Mouse (Mus musculus) testis, postnatal 14 days (tissue): ENCODE results near the gene Tsr1.
A peak's percentile ranks its signal among the peaks of the same experiment; 100 is the strongest.

ENCODE experiments used
- DNase-seq: peaks from one replicate; pipeline ENCODE4 v3.0.0; 2021; ENCODE audit warnings: low spot score

Gene Tsr1

GRCm38 (mm10) chr11:74897678-74898516 lies at the start of gene Tsr1:
Tsr1 (plus strand) TSS chr11:74898071.
- peak; percentile 90 for DNase-seq

GRCm38 (mm10) chr11:74850998-74851661 lies 46.7 kb upstream of the Tsr1 start:
- DNase-seq: no peak

GRCm38 (mm10) chr11:74857756-74858155 lies 40.1 kb upstream of the Tsr1 start:
- DNase-seq: no peak

- no peak for DNase-seq
These were observed 35.7 kb upstream of the Tsr1 start for GRCm38 (mm10) chr11:74862129-74862528.

GRCm38 (mm10) chr11:74863471-74863870 lies 34.4 kb upstream of the Tsr1 start:
- no peak for DNase-seq

- DNase-seq: no peak
These were observed 33.5 kb upstream of the Tsr1 start for GRCm38 (mm10) chr11:74864421-74864820.

GRCm38 (mm10) chr11:74865252-74865651 lies 32.6 kb upstream of the Tsr1 start:
- DNase-seq: no peak

- DNase-seq: peak; percentile 75
These were observed 31.2 kb upstream of the Tsr1 start for GRCm38 (mm10) chr11:74866640-74867039.

GRCm38 (mm10) chr11:74867181-74867580 lies 30.7 kb upstream of the Tsr1 start:
- DNase-seq: no peak

- no peak for DNase-seq
These were observed 29.7 kb upstream of the Tsr1 start for GRCm38 (mm10) chr11:74868046-74868760.

GRCm38 (mm10) chr11:74869603-74870002 lies 28.3 kb upstream of the Tsr1 start:
- DNase-seq: no peak

- DNase-seq: no peak
These were observed 27.3 kb upstream of the Tsr1 start for GRCm38 (mm10) chr11:74870544-74870943.

GRCm38 (mm10) chr11:74870991-74871622 lies 26.8 kb upstream of the Tsr1 start:
- DNase-seq: no peak

GRCm38 (mm10) chr11:74874630-74875029 lies 23.2 kb upstream of the Tsr1 start:
- no peak for DNase-seq

GRCm38 (mm10) chr11:74876801-74877200 lies 21.1 kb upstream of the Tsr1 start:
- peak; percentile 66 for DNase-seq

- no peak for DNase-seq
These were observed 16.9 kb upstream of the Tsr1 start for GRCm38 (mm10) chr11:74880999-74881398.

- no peak for DNase-seq
These were observed 15.9 kb upstream of the Tsr1 start for GRCm38 (mm10) chr11:74881979-74882378.

- DNase-seq: no peak
These were observed 14.8 kb upstream of the Tsr1 start for GRCm38 (mm10) chr11:74883098-74883497.

GRCm38 (mm10) chr11:74894619-74895018 lies 3.3 kb upstream of the Tsr1 start:
- no peak for DNase-seq

- peak; percentile 78 for DNase-seq
These were observed 1.6 kb upstream of the Tsr1 start for GRCm38 (mm10) chr11:74895980-74896900.
